ENCODE assay signal across 8 mouse cellular contexts in genomic region chr8:125570835-125571465, GRCm38 (mm10). TPM values are rescaled to one million over a fixed set of nuclear protein-coding genes. Genes with fewer than 3 reads are reported as not detected.
DNase-seq lines count a peak whose midpoint lies in the region; ATAC-seq and TF ChIP-seq lines count a peak whose summit lies in the region.

No protein-coding gene starts in this region.

- 61% methylated on average over 12 of the region's 12 CpGs for WGBS in heart, embryonic 10.5 days
- 84% methylated on average over 12 of the region's 12 CpGs for WGBS in cerebellum, adult 2 months
- WGBS in hindbrain, embryonic 13.5 days = 76% methylated on average over 12 of the region's 12 CpGs
- 62% methylated on average over 12 of the region's 12 CpGs for WGBS in lung, embryonic 14.5 days

- no peaks in the 10 kb centered on the region for H3K9me3 ChIP-seq in heart, embryonic 10.5 days
- no peaks in the 10 kb centered on the region for H3K9me3 ChIP-seq in E14TG2a.4 (ENCODE audit: low read length)
- no peaks in the 10 kb centered on the region for H3K9me3 ChIP-seq in hindbrain, embryonic 13.5 days
- no peaks in the 10 kb centered on the region for H3K9me3 ChIP-seq in lung, embryonic 14.5 days (ENCODE audit: low read depth, low read length)

- H3K9ac ChIP-seq in hindbrain, embryonic 13.5 days = no peak overlapping the region
- no peak overlapping the region for H3K9ac ChIP-seq in lung, embryonic 14.5 days

- TF ChIP-seq CTCF in E14TG2a.4 (conservative IDR thresholded peaks at IDR 0.05; ENCODE audit: low read length) = peak; percentile 76
- 0 out of 2 replicates have a peak, but pooled peaks have one; percentile 13 for TF ChIP-seq CTCF in cerebellum, adult 2 months (IDR thresholded peaks at IDR 0.05; ENCODE audit: borderline replicate concordance, insufficient read depth, low read depth, low read length)
- TF ChIP-seq CTCF in lung, embryonic 14.5 days (IDR thresholded peaks at IDR 0.05; ENCODE audit: low read depth) = peak; percentile 52

- no peak for ATAC-seq in hindbrain, embryonic 13.5 days (ENCODE audit: low FRiP score)
- no peak for ATAC-seq in lung, embryonic 14.5 days (ENCODE audit: insufficient read depth)
- no peak for ATAC-seq in erythroid progenitor cell, adult 5-6 weeks (replicated peaks; ENCODE audit: low FRiP score, poor library complexity, severe bottlenecking)

- no peak for DNase-seq in heart, embryonic 10.5 days (ENCODE audit: low spot score)
- DNase-seq in heart, adult 8-10 months (ENCODE audit: low spot score) = no peak
- DNase-seq in cerebellum, adult 2 months = peak in 1 of 2 experiments; percentile 41
- peak; percentile 70 for DNase-seq in lung, embryonic 14.5 days
- DNase-seq in thymus, postnatal 0 days (ENCODE audit: low spot score) = peak; percentile 57

- 0 out of 2 replicates have a peak overlapping the region, but pooled peaks have one; percentile 74 for H3K4me2 ChIP-seq in hindbrain, embryonic 13.5 days
- H3K4me2 ChIP-seq in lung, embryonic 14.5 days = peak overlapping the region; percentile 95

- no peak for TF ChIP-seq POLR2A in cerebellum, adult 2 months (IDR thresholded peaks at IDR 0.05; ENCODE audit: borderline replicate concordance, insufficient read depth, low read length)

- H3K36me3 ChIP-seq in heart, embryonic 10.5 days = no peaks in the 10 kb centered on the region
- no peaks in the 10 kb centered on the region for H3K36me3 ChIP-seq in E14TG2a.4 (ENCODE audit: insufficient read depth, low read length)
- no peaks in the 10 kb centered on the region for H3K36me3 ChIP-seq in hindbrain, embryonic 13.5 days
- H3K36me3 ChIP-seq in lung, embryonic 14.5 days (ENCODE audit: insufficient read depth) = no peaks in the 10 kb centered on the region

- no peak overlapping the region for H3K27ac ChIP-seq in heart, embryonic 10.5 days
- no peak overlapping the region for H3K27ac ChIP-seq in cerebellum, adult 2 months (ENCODE audit: insufficient read depth, low read length)
- H3K27ac ChIP-seq in hindbrain, embryonic 13.5 days = no peak overlapping the region
- no peak overlapping the region for H3K27ac ChIP-seq in lung, embryonic 14.5 days (ENCODE audit: low read depth)

- H3K4me3 ChIP-seq in heart, embryonic 10.5 days = peak overlapping the region; percentile 78; the same call in 1 of the 2 replicates
- peak overlapping the region; percentile 82 for H3K4me3 ChIP-seq in E14TG2a.4 (replicated peaks; ENCODE audit: low read length)
- no peak overlapping the region for H3K4me3 ChIP-seq in cerebellum, adult 2 months (replicated peaks; ENCODE audit: insufficient read depth, low read depth, low read length)
- no peak overlapping the region for H3K4me3 ChIP-seq in hindbrain, embryonic 13.5 days
- H3K4me3 ChIP-seq in lung, embryonic 14.5 days (ENCODE audit: low read depth, low read length) = no peak overlapping the region

- no peaks in the 10 kb centered on the region for H3K27me3 ChIP-seq in heart, embryonic 10.5 days (ENCODE audit: insufficient read depth, poor library complexity, severe bottlenecking)
- H3K27me3 ChIP-seq in E14TG2a.4 (ENCODE audit: insufficient read depth, low read length) = peaks cover 11% of the 10 kb centered on the region; the same call in 1 of the 2 replicates
- H3K27me3 ChIP-seq in cerebellum, adult 2 months (ENCODE audit: control insufficient read depth, insufficient read depth, low read length) = no peaks in the 10 kb centered on the region
- H3K27me3 ChIP-seq in hindbrain, embryonic 13.5 days = peaks cover 13% of the 10 kb centered on the region; the same call in 1 of the 2 replicates
- no peaks in the 10 kb centered on the region for H3K27me3 ChIP-seq in lung, embryonic 14.5 days (ENCODE audit: insufficient read depth, low read length)

- H3K4me1 ChIP-seq in heart, embryonic 10.5 days = peaks cover 40% of the 10 kb centered on the region
- peaks cover 36% of the 10 kb centered on the region for H3K4me1 ChIP-seq in E14TG2a.4 (replicated peaks; ENCODE audit: low read depth, low read length)
- H3K4me1 ChIP-seq in cerebellum, adult 2 months (ENCODE audit: control insufficient read depth, insufficient read depth, low read length) = peaks cover 5% of the 10 kb centered on the region; the same call in 1 of the 2 replicates
- peaks cover 31% of the 10 kb centered on the region for H3K4me1 ChIP-seq in hindbrain, embryonic 13.5 days (replicated peaks)
- H3K4me1 ChIP-seq in lung, embryonic 14.5 days (ENCODE audit: insufficient read depth) = peaks cover 11% of the 10 kb centered on the region

RNA-seq across cellular contexts. Expression of gene Sipa1l2, which starts 1.3 kb away (rescaled TPM):
- polyA plus RNA-seq in heart, embryonic 10.5 days (2016; fragmentation: Nextera tagmentation; extraction: Ambion mirVana) = 24.9 and 32.6 TPM in 2 replicates
- total RNA-seq in heart, adult 8-10 months (2022) = 10 to 100 TPM; 41.6 to 49.5 (median 44.5) TPM
- polyA plus RNA-seq in cerebellum, adult 2 months (2012; rRNA removed) = 33.3 and 35.6 TPM in 2 replicates
- 24.7 and 26.5 TPM in 2 replicates for polyA plus RNA-seq in hindbrain, embryonic 13.5 days (2015; fragmentation: Nextera tagmentation; extraction: Ambion mirVana)
- polyA plus RNA-seq in lung, embryonic 14.5 days (2014; fragmentation: Nextera tagmentation; extraction: Ambion mirVana) = 13.2 and 14.2 TPM in 2 replicates
- 3.0 and 3.4 TPM in 2 replicates for polyA plus RNA-seq in thymus, postnatal 0 days (2015; fragmentation: Nextera tagmentation; extraction: Ambion mirVana)
- 0.42 and 2.5 TPM in 2 replicates for total RNA-seq in erythroid progenitor cell, adult 5-6 weeks (2015; ENCODE audit: low replicate concordance)
- 0.76 and 0.77 TPM in 2 replicates for total RNA-seq in erythroid progenitor cell, adult 5-6 weeks (2017; ENCODE audit: low replicate concordance)

Comparison
In these comparisons a context has a peak if more than half of its experiments do, and no peak if none do; other contexts are left out.
1. DNase-seq: peak in lung, embryonic 14.5 days (single experiment) and thymus, postnatal 0 days (single experiment); none in heart, embryonic 10.5 days (single experiment) and heart, adult 8-10 months (single experiment).
2. H3K4me3 ChIP-seq: peak in heart, embryonic 10.5 days (single experiment) and E14TG2a.4 (single experiment); none in cerebellum, adult 2 months (single experiment), hindbrain, embryonic 13.5 days (single experiment) and lung, embryonic 14.5 days (single experiment).
3. CTCF ChIP-seq: peak in every context shown above with its lines; median percentile 76 in E14TG2a.4; 52 in lung, embryonic 14.5 days; 13 in cerebellum, adult 2 months.